Mouse (Mus musculus): ENCODE results near the gene Zfp523. TPM values are rescaled to one million over a fixed set of nuclear protein-coding genes. Genes with fewer than 3 reads are reported as not detected.

The Zfp523 gene
- polyA plus RNA-seq, 1 experiment: 12.0 TPM

- no peak overlapping the region for H3K4me3 ChIP-seq (ENCODE audit: insufficient read depth, low read depth, low read length)
- no peak overlapping the region for H3K27ac ChIP-seq (replicated peaks; ENCODE audit: low read depth, low read length)
- H3K4me1 ChIP-seq (ENCODE audit: control insufficient read depth, insufficient read depth, insufficient read length, low read length): no peaks in the 10 kb centered on the region; the same call in 1 of the 2 replicates
Observed at GRCm38 (mm10) chr17:28143751-28144150, 33.2 kb upstream of the Zfp523 start.

DNA sequence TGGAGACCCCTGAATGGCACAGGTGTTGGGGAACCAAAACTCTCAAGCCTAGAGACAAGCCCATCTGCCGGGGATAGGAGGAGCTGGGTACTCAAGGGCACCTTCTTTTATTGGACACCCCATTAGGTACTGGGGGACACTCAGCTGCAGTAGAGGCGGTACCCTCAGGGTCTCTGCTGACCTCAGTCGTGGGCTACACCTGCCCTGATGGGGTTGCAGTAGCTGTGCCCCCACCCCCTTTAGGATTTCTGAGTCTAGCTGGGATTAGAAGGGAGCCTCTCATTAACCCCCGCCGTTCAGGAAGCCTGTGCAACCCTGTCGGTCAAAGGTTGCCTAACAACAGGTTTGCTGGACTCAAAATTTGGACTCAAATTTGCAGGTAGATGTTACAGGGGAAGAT lies 32.7 kb upstream of the Zfp523 start:
- Histone ChIP-seq H3K4me1 (ENCODE audit: control insufficient read depth, insufficient read depth, insufficient read length, low read length) (no peaks in the 10 kb centered on the region; the same call in 1 of the 2 replicates), H3K27ac (replicated peaks; ENCODE audit: low read depth, low read length) (no peak overlapping the region), H3K4me3 (ENCODE audit: insufficient read depth, low read depth, low read length) (no peak overlapping the region)

DNA sequence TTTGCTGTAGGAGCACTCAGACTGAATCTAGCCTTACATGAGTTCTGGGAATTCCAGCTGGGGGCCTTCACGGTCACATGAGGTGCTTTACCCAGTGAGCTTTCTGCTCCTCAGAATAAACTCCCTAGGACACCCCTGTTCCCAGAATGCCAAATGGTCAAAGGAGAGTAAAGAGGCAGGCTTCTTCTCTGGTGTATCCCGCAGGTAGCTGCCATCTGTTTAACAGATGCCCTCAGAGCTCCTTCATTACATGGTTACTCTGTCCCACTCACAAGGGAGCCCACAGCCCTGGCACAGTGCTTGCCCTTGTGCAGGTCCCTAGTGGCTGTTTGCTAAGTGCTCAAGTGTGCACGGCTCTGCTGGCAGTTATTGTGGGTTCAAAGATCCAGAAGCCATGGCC lies 28.6 kb upstream of the Zfp523 start:
- H3K4me1 ChIP-seq (ENCODE audit: control insufficient read depth, insufficient read depth, insufficient read length, low read length): no peaks in the 10 kb centered on the region
- H3K27ac ChIP-seq (replicated peaks; ENCODE audit: low read depth, low read length): no peak overlapping the region
- H3K4me3 ChIP-seq (ENCODE audit: insufficient read depth, low read depth, low read length): no peak overlapping the region

GRCm38 (mm10) chr17:28149734-28150133 lies 27.2 kb upstream of the Zfp523 start:
- Histone ChIP-seq H3K4me1 (ENCODE audit: control insufficient read depth, insufficient read depth, insufficient read length, low read length) (no peaks in the 10 kb centered on the region), H3K4me3 (ENCODE audit: insufficient read depth, low read depth, low read length) (no peak overlapping the region), H3K27ac (replicated peaks; ENCODE audit: low read depth, low read length) (no peak overlapping the region)

GRCm38 (mm10) chr17:28150456-28150855 lies 26.5 kb upstream of the Zfp523 start:
- Histone ChIP-seq H3K27ac (replicated peaks; ENCODE audit: low read depth, low read length) (no peak overlapping the region), H3K4me3 (ENCODE audit: insufficient read depth, low read depth, low read length) (no peak overlapping the region), H3K4me1 (ENCODE audit: control insufficient read depth, insufficient read depth, insufficient read length, low read length) (no peaks in the 10 kb centered on the region)

DNA sequence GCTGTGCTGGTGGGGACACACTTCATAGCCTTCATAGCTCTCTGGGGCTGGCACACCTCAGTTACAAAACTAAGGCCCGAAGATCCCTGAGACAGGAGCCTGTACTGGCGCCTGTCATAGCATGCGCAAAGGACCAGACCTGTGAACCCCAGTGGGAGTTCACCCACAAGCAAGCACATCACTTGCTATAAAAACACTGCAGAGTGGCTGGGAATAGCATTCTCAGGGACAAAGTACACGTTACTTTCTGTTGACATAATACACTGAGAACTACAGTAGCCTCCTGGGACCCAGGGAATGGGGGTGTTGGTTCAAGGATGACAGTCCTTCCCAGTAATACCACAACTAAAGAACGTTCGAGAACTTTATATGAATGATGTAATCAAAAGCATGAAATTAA lies 23.8 kb upstream of the Zfp523 start:
- no peak overlapping the region for H3K27ac ChIP-seq (replicated peaks; ENCODE audit: low read depth, low read length)
- H3K4me3 ChIP-seq (ENCODE audit: insufficient read depth, low read depth, low read length): no peak overlapping the region
- H3K4me1 ChIP-seq (ENCODE audit: control insufficient read depth, insufficient read depth, insufficient read length, low read length): no peaks in the 10 kb centered on the region

- no peaks in the 10 kb centered on the region for H3K4me1 ChIP-seq (ENCODE audit: control insufficient read depth, insufficient read depth, insufficient read length, low read length)
- no peak overlapping the region for H3K4me3 ChIP-seq (ENCODE audit: insufficient read depth, low read depth, low read length)
- H3K27ac ChIP-seq (replicated peaks; ENCODE audit: low read depth, low read length): no peak overlapping the region
Observed at GRCm38 (mm10) chr17:28154970-28155369, 22.0 kb upstream of the Zfp523 start.

GRCm38 (mm10) chr17:28160361-28160760 lies 16.6 kb upstream of the Zfp523 start:
- Histone ChIP-seq H3K27ac (replicated peaks; ENCODE audit: low read depth, low read length) (no peak overlapping the region), H3K4me1 (ENCODE audit: control insufficient read depth, insufficient read depth, insufficient read length, low read length) (no peaks in the 10 kb centered on the region), H3K4me3 (ENCODE audit: insufficient read depth, low read depth, low read length) (no peak overlapping the region)

- Histone ChIP-seq H3K4me1 (ENCODE audit: control insufficient read depth, insufficient read depth, insufficient read length, low read length) (no peaks in the 10 kb centered on the region), H3K27ac (replicated peaks; ENCODE audit: low read depth, low read length) (no peak overlapping the region), H3K4me3 (ENCODE audit: insufficient read depth, low read depth, low read length) (no peak overlapping the region)
Observed at GRCm38 (mm10) chr17:28161310-28161881, 15.5 kb upstream of the Zfp523 start.

GRCm38 (mm10) chr17:28163666-28164065 lies 13.3 kb upstream of the Zfp523 start:
- Histone ChIP-seq H3K4me3 (ENCODE audit: insufficient read depth, low read depth, low read length) (no peak overlapping the region), H3K27ac (replicated peaks; ENCODE audit: low read depth, low read length) (no peak overlapping the region), H3K4me1 (ENCODE audit: control insufficient read depth, insufficient read depth, insufficient read length, low read length) (no peaks in the 10 kb centered on the region)

DNA sequence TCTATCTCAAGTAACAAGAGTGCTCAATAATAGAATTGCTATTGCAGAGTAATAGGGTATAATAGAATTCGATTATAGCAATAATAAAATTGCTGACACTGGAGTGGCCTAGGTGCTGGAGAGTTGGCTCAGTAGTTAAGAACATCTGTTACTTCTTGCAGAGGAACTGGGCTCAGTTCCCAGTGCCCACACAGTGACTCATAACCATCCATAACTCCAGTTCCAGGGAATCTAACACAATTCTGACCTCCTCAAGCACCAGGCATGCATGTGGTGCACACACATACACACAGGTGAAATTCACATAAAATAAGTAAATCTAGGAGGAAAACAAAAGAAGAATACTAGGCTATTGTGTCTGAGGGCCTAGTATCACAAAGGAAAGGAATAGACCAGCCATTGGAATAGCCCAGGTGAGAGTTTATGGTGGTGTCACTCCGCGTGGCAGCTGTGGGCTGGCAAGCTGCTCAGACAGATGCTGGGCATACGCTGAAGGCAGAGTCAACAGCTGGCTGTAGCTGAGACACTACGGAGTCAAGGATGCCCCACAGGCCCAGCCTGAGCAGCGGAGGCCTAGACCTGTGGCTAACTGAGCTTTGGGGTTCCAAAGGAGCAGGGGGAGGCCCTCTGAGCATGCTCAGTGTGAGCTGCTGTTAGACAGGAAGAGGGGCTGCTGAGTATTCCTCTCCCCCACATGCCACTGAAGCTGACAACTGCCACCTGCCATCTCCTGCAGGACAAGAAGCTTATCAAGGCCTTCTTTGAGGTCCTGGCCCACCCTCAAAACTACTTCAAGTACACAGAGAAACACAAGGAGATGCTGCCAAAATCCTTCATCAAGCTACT lies 6.2 kb upstream of the Zfp523 start:
- H3K4me3 ChIP-seq (ENCODE audit: insufficient read depth, low read depth, low read length): no peak overlapping the region
- H3K27ac ChIP-seq (replicated peaks; ENCODE audit: low read depth, low read length): no peak overlapping the region

GRCm38 (mm10) chr17:28172690-28173089 lies 4.2 kb upstream of the Zfp523 start:
- H3K4me1 ChIP-seq (ENCODE audit: control insufficient read depth, insufficient read depth, insufficient read length, low read length): no peaks in the 10 kb centered on the region
- no peak overlapping the region for H3K4me3 ChIP-seq (ENCODE audit: insufficient read depth, low read depth, low read length)
- no peak overlapping the region for H3K27ac ChIP-seq (replicated peaks; ENCODE audit: low read depth, low read length)

More for the DNA sequence above, 6.2 kb upstream of the Zfp523 start:
- no peaks in the 10 kb centered on the region for H3K4me1 ChIP-seq (ENCODE audit: control insufficient read depth, insufficient read depth, insufficient read length, low read length)

- peaks cover 7% of the 10 kb centered on the region; the same call in 1 of the 2 replicates for H3K4me1 ChIP-seq (ENCODE audit: control insufficient read depth, insufficient read depth, insufficient read length, low read length)
- peak overlapping the region; percentile 96 for H3K4me3 ChIP-seq (ENCODE audit: insufficient read depth, low read depth, low read length)
- H3K27ac ChIP-seq (replicated peaks; ENCODE audit: low read depth, low read length): peak overlapping the region; percentile 70
Observed at GRCm38 (mm10) chr17:28177540-28178046, 664 bp downstream of the Zfp523 start.

DNA sequence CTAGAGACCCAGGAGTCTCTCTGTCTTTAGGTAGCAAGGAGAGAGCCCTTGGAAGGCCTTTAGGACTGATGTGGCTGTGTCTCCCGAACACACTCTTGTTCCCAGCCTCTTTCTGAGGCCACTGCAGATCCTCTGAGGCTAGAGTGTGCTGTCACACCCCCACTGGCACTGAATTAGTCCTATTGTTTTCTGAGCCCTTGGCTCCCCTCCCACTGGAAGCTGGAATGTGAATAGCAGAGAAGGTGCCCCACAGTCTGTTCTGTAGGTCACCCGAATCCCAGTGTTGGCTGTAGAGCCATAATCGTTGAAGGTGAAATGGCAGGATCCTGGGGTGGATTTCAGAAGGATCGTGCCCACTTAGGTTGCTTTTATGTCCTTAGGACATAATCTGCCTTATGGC lies 3.4 kb downstream of the Zfp523 start:
- Histone ChIP-seq H3K27ac (replicated peaks; ENCODE audit: low read depth, low read length) (peak overlapping the region; percentile 35; the same call in 1 of the 2 replicates), H3K4me3 (ENCODE audit: insufficient read depth, low read depth, low read length) (no peak overlapping the region), H3K4me1 (ENCODE audit: control insufficient read depth, insufficient read depth, insufficient read length, low read length) (peaks cover 7% of the 10 kb centered on the region; the same call in 1 of the 2 replicates)

GRCm38 (mm10) chr17:28180783-28181544 lies 4.0 kb downstream of the Zfp523 start:
- no peak overlapping the region for H3K4me3 ChIP-seq (ENCODE audit: insufficient read depth, low read depth, low read length)
- H3K27ac ChIP-seq (replicated peaks; ENCODE audit: low read depth, low read length): peak overlapping the region; percentile 35; the same call in 1 of the 2 replicates
- peaks cover 7% of the 10 kb centered on the region; the same call in 1 of the 2 replicates for H3K4me1 ChIP-seq (ENCODE audit: control insufficient read depth, insufficient read depth, insufficient read length, low read length)

Data from brown adipose tissue, adult 24 weeks (tissue).